Mouse (Mus musculus): Measurements from ENCODE around the gene Tcf20. TPM values are rescaled to one million over a fixed set of nuclear protein-coding genes. Genes with fewer than 3 reads are reported as not detected.

The Tcf20 gene
- polyA plus RNA-seq, 1 experiment from 2014 or later: 8.6 TPM

GRCm38 (mm10) chr15:83010990-83011664 is 23.5 kb upstream of the Tcf20 start:
- Histone ChIP-seq H3K9ac (no peak overlapping the region), H3K27me3 (replicated peaks) (no peaks in the 10 kb centered on the region), H3K4me2 (no peak overlapping the region), H3K9me3 (no peaks in the 10 kb centered on the region), H3K4me1 (peaks cover 34% of the 10 kb centered on the region), H3K27ac (no peak overlapping the region), H3K36me3 (no peaks in the 10 kb centered on the region), H3K4me3 (replicated peaks) (no peak overlapping the region)
- ATAC-seq (ENCODE audit: insufficient read depth, low FRiP score, low read depth): peak; percentile 51; the same call in 1 of the 2 replicates
- WGBS: 41% methylated on average over 15 of the region's 15 CpGs

GRCm38 (mm10) chr15:83010423-83010822 is 22.8 kb upstream of the Tcf20 start:
- no peak for ATAC-seq (ENCODE audit: insufficient read depth, low FRiP score, low read depth)
- Histone ChIP-seq H3K9me3 (no peaks in the 10 kb centered on the region), H3K27ac (no peak overlapping the region), H3K36me3 (no peaks in the 10 kb centered on the region), H3K4me3 (replicated peaks) (no peak overlapping the region), H3K4me1 (peaks cover 34% of the 10 kb centered on the region), H3K4me2 (no peak overlapping the region), H3K27me3 (replicated peaks) (no peaks in the 10 kb centered on the region), H3K9ac (no peak overlapping the region)
- 32% methylated on average over 8 of the region's 8 CpGs for WGBS

- peaks cover 34% of the 10 kb centered on the region for H3K4me1 ChIP-seq
- whole genome bisulfite sequencing: 79% methylated on average over 6 of the region's 6 CpGs
- H3K9ac ChIP-seq: no peak overlapping the region
- H3K27me3 ChIP-seq (replicated peaks): no peaks in the 10 kb centered on the region
- H3K36me3 ChIP-seq: no peaks in the 10 kb centered on the region
- ATAC-seq (ENCODE audit: insufficient read depth, low FRiP score, low read depth): no peak
- H3K27ac ChIP-seq: no peak overlapping the region
- no peak overlapping the region for H3K4me3 ChIP-seq (replicated peaks)
- H3K4me2 ChIP-seq: no peak overlapping the region
- H3K9me3 ChIP-seq: no peaks in the 10 kb centered on the region
Measured at GRCm38 (mm10) chr15:83009532-83009931, 21.9 kb upstream of the Tcf20 start.

- H3K9ac ChIP-seq: no peak overlapping the region
- no peak for ATAC-seq (ENCODE audit: insufficient read depth, low FRiP score, low read depth)
- H3K36me3 ChIP-seq: no peaks in the 10 kb centered on the region
- no peak overlapping the region for H3K4me3 ChIP-seq (replicated peaks)
- H3K4me1 ChIP-seq: peaks cover 34% of the 10 kb centered on the region
- H3K9me3 ChIP-seq: no peaks in the 10 kb centered on the region
- no peaks in the 10 kb centered on the region for H3K27me3 ChIP-seq (replicated peaks)
- H3K27ac ChIP-seq: no peak overlapping the region
- 58% methylated on average over 13 of the region's 13 CpGs for WGBS
- no peak overlapping the region for H3K4me2 ChIP-seq
Measured at GRCm38 (mm10) chr15:83008761-83009423, 21.2 kb upstream of the Tcf20 start.

- Histone ChIP-seq H3K9ac (no peak overlapping the region), H3K27ac (no peak overlapping the region), H3K9me3 (no peaks in the 10 kb centered on the region), H3K36me3 (no peaks in the 10 kb centered on the region), H3K27me3 (replicated peaks) (no peaks in the 10 kb centered on the region), H3K4me1 (peaks cover 34% of the 10 kb centered on the region), H3K4me3 (replicated peaks) (no peak overlapping the region), H3K4me2 (peak overlapping the region; percentile 19)
- 28% methylated on average over 15 of the region's 15 CpGs for WGBS
- no peak for ATAC-seq (ENCODE audit: insufficient read depth, low FRiP score, low read depth)
Measured at GRCm38 (mm10) chr15:83007346-83007920, 19.8 kb upstream of the Tcf20 start.

GRCm38 (mm10) chr15:83002665-83003548 is 15.2 kb upstream of the Tcf20 start:
- Histone ChIP-seq H3K27ac (no peak overlapping the region), H3K4me3 (replicated peaks) (no peak overlapping the region), H3K9ac (no peak overlapping the region), H3K4me2 (no peak overlapping the region), H3K4me1 (peaks cover 9% of the 10 kb centered on the region), H3K9me3 (no peaks in the 10 kb centered on the region), H3K27me3 (replicated peaks) (no peaks in the 10 kb centered on the region; the same call in 1 of the 2 replicates), H3K36me3 (no peaks in the 10 kb centered on the region)
- no peak for ATAC-seq (ENCODE audit: insufficient read depth, low FRiP score, low read depth)
- 50% methylated on average over 12 of the region's 12 CpGs for WGBS

GRCm38 (mm10) chr15:82998811-82999221 is 11.1 kb upstream of the Tcf20 start:
- H3K9ac ChIP-seq: no peak overlapping the region
- WGBS: 67% methylated on average over 6 of the region's 6 CpGs
- no peak overlapping the region for H3K4me3 ChIP-seq (replicated peaks)
- H3K4me1 ChIP-seq: peaks cover 18% of the 10 kb centered on the region; the same call in 1 of the 2 replicates
- H3K36me3 ChIP-seq: no peaks in the 10 kb centered on the region
- no peaks in the 10 kb centered on the region; the same call in 1 of the 2 replicates for H3K27me3 ChIP-seq (replicated peaks)
- no peak overlapping the region for H3K4me2 ChIP-seq
- no peak for ATAC-seq (ENCODE audit: insufficient read depth, low FRiP score, low read depth)
- H3K9me3 ChIP-seq: no peaks in the 10 kb centered on the region
- H3K27ac ChIP-seq: no peak overlapping the region

GRCm38 (mm10) chr15:82996431-82996830 is 8.8 kb upstream of the Tcf20 start:
- Histone ChIP-seq H3K27ac (no peak overlapping the region), H3K27me3 (replicated peaks) (no peaks in the 10 kb centered on the region; the same call in 1 of the 2 replicates), H3K9me3 (no peaks in the 10 kb centered on the region), H3K36me3 (no peaks in the 10 kb centered on the region), H3K9ac (no peak overlapping the region), H3K4me3 (replicated peaks) (no peak overlapping the region), H3K4me1 (peaks cover 18% of the 10 kb centered on the region; the same call in 1 of the 2 replicates), H3K4me2 (no peak overlapping the region)
- no peak for ATAC-seq (ENCODE audit: insufficient read depth, low FRiP score, low read depth)

- H3K4me2 ChIP-seq: no peak overlapping the region
- H3K9me3 ChIP-seq: no peaks in the 10 kb centered on the region
- no peaks in the 10 kb centered on the region for H3K27me3 ChIP-seq (replicated peaks)
- H3K4me1 ChIP-seq: peaks cover 18% of the 10 kb centered on the region; the same call in 1 of the 2 replicates
- no peak; the same call in 1 of the 2 replicates for ATAC-seq (ENCODE audit: insufficient read depth, low FRiP score, low read depth)
- H3K36me3 ChIP-seq: no peaks in the 10 kb centered on the region
- no peak overlapping the region for H3K9ac ChIP-seq
- H3K4me3 ChIP-seq (replicated peaks): no peak overlapping the region
- WGBS: 60% methylated on average over 7 of the region's 7 CpGs
- H3K27ac ChIP-seq: no peak overlapping the region
Measured at GRCm38 (mm10) chr15:82995239-82995638, 7.6 kb upstream of the Tcf20 start.

GRCm38 (mm10) chr15:82992911-82993310 is 5.2 kb upstream of the Tcf20 start:
- 59% methylated on average over 9 of the region's 9 CpGs for WGBS

GRCm38 (mm10) chr15:82992079-82992783 is 4.6 kb upstream of the Tcf20 start:
- Histone ChIP-seq H3K9ac (no peak overlapping the region), H3K36me3 (no peaks in the 10 kb centered on the region), H3K27ac (no peak overlapping the region), H3K9me3 (no peaks in the 10 kb centered on the region), H3K4me1 (peaks cover 16% of the 10 kb centered on the region), H3K4me3 (replicated peaks) (no peak overlapping the region), H3K4me2 (no peak overlapping the region), H3K27me3 (replicated peaks) (0 out of 2 replicates have a peak, but pooled peaks cover 3% of the 10 kb centered on the region)
- 78% methylated on average over 13 of the region's 13 CpGs for WGBS
- no peak for ATAC-seq (ENCODE audit: insufficient read depth, low FRiP score, low read depth)

More at GRCm38 (mm10) chr15:82992911-82993310, 5.2 kb upstream of the Tcf20 start:
- Histone ChIP-seq H3K27me3 (replicated peaks) (no peaks in the 10 kb centered on the region), H3K36me3 (no peaks in the 10 kb centered on the region), H3K9me3 (no peaks in the 10 kb centered on the region), H3K4me3 (replicated peaks) (no peak overlapping the region), H3K27ac (no peak overlapping the region), H3K4me2 (no peak overlapping the region), H3K4me1 (peaks cover 19% of the 10 kb centered on the region), H3K9ac (no peak overlapping the region)
- ATAC-seq (ENCODE audit: insufficient read depth, low FRiP score, low read depth): no peak
